Mouse (Mus musculus) CD4-positive, CD25-positive, alpha-beta regulatory T cell, adult 2 months (primary cell): ENCODE measurements around the gene Adar.

Experiments
- DNase-seq: peaks from one replicate; pipeline ENCODE4 v3.0.0-alpha.2; 2012; ENCODE audit warnings: low read depth, low spot score

Adar gene

GRCm38 (mm10) chr3:89730350-89731331, 15.8 kb downstream of the Adar start:
- DNase-seq: peak; percentile 97

GRCm38 (mm10) chr3:89732091-89732490, 17.3 kb downstream of the Adar start:
- DNase-seq: no peak

DNA sequence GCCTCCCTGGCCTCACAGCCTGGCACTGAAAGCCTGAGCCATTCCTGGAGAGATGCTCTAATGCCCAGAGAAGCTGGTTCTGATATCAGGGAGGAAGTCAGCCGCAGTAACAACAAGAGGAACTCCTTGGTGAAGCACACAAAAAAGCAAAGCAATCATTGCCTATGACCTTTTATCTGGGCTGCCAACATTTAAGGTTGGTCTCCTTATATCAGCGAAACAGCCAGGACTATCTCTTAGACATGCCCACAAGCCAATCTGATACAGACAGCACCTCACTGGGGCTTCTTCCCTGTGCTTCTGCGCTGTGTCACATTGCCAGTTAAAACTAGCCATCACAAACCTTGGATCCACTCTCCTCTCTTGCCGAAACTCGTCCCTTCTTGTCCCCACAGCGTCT, 23.7 kb downstream of the Adar start:
- DNase-seq: no peak

DNA sequence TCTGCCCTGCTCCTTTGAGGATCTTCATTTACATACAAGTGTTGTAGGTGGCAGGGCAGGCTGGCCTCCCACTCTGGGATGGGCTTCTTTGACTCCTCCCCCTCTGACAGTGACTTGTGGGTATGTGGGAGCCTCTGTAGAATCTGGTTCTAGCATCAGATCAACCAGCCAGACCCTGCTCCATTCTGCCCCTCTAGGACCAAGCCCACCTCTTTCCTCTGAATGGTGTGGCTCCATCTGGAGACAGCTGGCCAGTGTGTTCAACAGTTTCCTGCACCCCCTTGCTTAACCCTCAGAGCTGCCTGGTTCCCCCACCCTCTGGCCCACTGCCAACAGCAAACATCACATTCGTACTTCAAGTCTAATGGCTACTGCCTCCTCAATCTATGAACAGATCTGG, 37.5 kb downstream of the Adar start:
- no peak for DNase-seq

DNA sequence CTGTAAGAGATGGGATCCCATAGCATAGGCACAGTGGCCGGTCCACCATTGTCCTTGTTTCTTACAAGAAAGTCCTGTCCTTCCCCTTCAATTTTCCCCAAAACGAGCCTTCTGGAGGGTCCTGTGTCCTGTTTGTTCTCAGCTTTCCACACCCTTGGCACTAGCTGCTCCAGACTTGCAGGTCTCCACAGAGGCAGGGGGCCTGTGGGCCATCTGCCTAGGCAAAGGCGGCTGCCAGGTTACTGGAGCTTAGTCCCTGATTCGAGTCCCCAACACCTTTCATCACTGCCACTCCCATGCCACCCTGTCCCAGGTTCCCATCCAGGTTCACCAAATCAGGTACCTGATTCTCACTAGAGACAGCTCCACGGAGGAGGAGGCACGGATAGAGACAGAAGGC, 40.5 kb downstream of the Adar start:
- DNase-seq: no peak

DNA sequence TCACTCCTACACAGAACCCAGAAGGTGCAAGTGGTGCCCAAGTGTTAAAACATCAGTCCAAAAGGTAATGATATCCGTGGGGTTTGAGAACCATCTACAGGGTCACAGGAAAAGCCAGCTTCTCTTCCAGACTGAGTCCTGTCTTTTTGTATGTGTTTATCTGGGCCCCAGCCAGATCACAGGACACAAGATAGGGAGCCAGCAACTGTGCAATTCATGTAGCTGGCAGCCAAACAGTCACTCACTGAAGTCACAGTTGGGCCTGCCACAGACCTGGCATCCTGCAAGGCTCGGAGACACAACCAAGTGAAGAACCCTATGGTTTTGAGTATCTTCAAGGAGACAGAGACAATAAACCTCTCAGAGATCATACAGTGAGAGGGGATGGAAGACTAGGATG, 43.0 kb downstream of the Adar start:
- DNase-seq: no peak

GRCm38 (mm10) chr3:89759786-89760185, 45.0 kb downstream of the Adar start:
- no peak for DNase-seq

DNA sequence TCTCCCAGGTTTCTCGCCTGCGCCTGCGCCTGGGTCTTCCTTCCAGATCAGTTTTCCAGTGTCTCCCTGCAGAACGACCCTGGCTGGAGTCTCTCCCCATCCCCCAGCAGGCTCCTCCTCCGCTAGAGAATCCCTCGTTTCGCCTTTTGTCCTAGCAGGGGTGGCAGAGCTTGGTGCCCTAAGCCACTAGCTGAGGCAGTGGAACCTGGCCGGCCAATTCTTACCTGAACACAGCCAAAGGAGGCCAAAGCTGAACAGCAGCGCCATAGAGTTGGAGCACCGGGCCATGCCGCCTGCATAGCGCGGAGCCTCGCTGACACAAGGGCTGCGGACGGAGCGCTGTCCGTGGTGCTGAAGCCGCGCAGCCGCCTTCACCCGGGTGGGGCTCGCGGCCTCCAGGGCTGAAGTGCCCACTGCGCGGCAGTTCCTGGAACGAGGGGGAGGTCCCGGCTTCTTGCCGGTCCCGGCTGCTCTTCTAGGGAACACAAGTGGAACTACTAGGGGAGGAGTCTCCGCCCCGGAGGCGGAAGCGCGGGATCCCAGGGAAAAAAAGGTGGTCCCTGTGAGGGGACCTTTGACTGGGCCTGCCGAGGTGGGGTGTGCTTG, 49.4 kb downstream of the Adar start, which contains the start of gene Chrnb2:
Chrnb2 (minus strand) TSS at position 514 of the 606 bp plus-strand sequence.
- DNase-seq: peak; percentile 88

DNA sequence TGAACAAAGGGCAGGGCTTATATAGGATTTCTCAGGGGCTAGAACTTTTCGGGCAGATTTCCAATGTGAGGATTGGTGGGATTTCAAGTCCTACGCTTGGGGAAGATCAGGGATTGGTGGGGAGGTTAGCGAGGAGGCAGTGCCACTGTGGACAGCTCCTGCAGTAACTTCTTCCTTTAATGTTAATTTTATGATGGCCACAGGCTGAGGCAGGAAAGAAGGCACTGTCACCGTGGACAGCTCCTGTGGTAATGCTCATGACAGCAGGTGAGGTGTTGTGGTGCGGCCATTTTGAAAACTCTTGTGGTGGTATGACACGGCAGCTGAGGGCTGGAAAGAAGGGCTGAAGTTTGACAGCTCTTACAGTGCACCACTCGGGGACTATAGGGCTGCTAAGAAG, 54.8 kb downstream of the Adar start:
- DNase-seq: no peak

DNA sequence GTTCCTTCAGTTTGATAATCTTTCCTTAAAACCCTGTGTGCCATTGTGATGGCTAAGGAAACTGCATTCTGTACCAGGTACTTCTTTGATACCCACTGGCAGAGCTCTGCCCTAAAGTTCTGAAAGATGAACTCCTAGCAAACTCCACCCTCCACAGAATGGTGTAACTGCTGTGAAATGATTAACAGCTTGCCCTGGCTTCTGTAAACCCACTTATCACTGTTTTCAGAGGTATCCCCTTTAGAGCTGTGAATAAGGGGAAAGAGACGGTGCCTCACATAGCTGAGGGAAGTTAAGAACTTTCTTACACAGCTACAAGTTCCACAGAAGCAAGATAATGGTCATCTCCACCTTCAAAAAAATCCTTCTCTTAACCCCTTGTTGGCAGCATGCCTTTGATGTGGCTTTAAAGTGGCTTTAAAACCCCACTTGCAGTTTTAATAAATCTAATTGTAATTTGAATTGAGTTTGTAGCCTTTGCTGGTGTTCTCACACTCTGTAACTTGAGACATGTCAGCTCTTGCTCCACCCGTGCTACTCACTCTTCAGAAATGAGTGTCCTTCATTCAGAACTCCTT, 55.7 kb downstream of the Adar start:
- no peak for DNase-seq

GRCm38 (mm10) chr3:89772588-89772967, 57.8 kb downstream of the Adar start:
- DNase-seq: peak; percentile 92

- peak; percentile 98 for DNase-seq
Observed at GRCm38 (mm10) chr3:89772968-89773709, 58.3 kb downstream of the Adar start, which contains the start of gene Ube2q1. TSS of gene Ube2q1 (plus strand) at chr3:89773616.

DNA sequence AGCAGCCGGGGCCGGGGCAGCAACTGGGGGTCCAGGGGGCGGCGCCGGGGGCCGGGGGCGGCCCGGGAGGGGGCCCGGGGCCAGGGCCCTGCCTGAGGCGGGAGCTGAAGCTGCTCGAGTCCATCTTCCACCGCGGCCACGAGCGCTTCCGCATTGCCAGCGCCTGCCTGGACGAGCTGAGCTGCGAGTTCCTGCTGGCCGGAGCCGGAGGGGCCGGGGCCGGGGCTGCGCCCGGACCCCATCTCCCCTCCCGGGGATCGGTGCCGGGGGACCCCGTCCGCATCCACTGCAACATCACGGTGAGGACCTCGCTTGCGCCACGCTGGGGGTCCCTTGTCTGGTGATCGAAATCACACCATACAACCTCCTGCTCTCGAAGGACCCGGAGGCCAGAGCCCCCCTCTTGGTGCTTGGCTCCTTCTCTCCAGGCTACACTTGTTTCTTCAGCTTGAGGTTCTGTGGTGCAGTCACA, 59.0 kb downstream of the Adar start:
- no peak for DNase-seq

GRCm38 (mm10) chr3:89774236-89774960, 59.6 kb downstream of the Adar start:
- DNase-seq: peak; percentile 27

- DNase-seq: no peak
Observed at GRCm38 (mm10) chr3:89776001-89776400, 61.2 kb downstream of the Adar start.

DNA sequence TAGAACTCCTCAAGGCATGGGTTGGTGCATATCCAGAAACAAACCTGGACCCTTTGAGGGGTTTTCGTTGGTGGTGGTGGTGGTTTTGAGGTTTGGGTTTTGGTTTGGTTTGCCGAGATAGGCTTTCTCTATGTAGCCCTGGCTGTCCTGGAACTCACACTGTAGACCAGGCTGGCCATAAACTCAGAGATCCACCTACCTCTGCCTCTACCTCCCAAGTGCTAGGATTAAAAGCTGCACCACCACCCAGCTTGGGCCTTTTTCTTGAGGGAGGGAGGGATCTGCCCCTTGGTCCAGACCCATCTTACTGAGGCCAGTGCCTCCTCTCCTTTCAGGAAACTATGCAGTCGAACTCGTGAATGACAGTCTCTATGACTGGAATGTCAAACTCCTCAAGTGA, 65.3 kb downstream of the Adar start:
- DNase-seq: no peak

DNA sequence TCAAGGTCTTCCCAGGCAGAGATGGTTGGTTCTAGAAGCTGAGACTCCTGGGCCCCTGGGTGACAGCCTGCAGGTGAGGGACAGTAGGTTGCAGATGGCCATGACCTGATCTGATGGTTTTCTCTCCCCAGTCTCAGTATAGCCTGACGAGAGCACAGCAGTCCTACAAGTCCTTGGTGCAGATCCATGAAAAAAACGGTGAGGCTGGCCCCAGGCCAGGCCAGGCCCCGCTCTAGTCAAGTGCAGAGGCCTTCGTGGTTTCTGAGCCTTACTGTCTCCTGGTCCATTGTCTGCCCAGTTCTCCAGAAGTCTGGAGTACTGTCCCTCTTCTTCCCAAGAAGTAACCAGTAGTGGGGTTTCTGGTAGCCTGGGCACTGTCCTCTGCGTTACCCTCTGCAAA, 66.8 kb downstream of the Adar start:
- no peak for DNase-seq

- DNase-seq: peak; percentile 71
Observed at GRCm38 (mm10) chr3:89784991-89785753, 70.3 kb downstream of the Adar start.

DNA sequence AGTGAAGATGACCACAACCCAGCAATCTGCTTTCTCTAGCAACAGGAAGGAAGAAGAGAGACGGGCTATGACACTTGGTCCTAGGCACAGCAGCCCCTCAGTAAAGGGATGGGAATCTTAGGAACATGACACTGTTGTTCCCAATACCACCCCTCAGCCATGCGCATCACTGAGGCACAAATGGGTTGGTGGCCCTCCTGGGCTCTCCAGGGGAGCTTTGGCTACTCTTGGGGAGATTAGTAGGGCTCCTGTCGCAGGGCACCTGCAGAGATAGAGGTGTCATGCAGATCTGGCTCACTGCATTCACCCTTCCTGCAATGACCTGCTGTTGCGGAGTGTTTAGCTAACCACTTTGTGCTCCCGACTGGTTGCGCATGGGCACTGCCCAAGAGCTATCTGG, 71.5 kb downstream of the Adar start:
- DNase-seq: no peak

DNA sequence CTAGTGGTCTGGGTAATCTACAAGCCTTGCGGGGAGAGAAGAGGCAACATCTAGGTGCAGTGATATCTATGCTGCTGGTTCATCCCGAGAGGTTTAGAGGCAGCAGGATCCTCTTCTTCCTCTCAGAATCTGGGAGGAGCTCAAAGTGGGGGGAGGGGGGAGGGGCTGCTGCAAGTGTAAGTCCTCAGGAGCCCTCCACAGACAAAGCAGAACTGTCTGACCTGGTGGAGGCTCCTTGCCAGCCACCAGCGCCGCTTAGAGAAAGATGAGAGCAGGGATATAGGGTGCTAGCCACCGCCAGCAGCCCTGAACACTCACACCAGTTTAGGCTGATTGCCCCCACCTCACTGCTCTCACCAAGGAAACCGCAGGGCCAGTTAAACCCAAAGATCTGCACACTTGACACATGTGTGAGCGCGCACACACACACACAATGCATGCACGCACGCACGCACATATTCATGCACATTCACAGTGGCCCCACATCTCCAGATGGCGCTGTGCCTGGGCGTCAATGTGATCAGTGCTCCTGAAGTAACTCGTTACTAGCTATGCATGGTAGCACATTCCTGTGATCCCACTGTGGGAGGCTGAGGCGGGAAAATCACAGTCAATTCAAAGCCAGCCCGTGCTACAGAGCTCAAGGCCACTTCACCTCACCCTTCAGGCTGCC, 74.0 kb downstream of the Adar start:
- DNase-seq: no peak
